15 mouse cellular contexts compared by ENCODE assay signal in genomic region chr3:54598296-54598695, GRCm38 (mm10).
DNase-seq lines count a peak whose midpoint lies in the region; ATAC-seq and TF ChIP-seq lines count a peak whose summit lies in the region.
"Had no signal": no experiment of that assay in that cellular context is flagged by ENCODE, and none has a peak within 500 bp of the region (broad histone marks: within the 10 kb centered on the region; RNA-seq: fewer than 3 reads in every experiment).

No protein-coding gene starts in this region.

- no peaks in the 10 kb centered on the region for H3K36me3 ChIP-seq in kidney, embryonic 16.5 days (ENCODE audit: insufficient read depth, low read length)
- H3K36me3 ChIP-seq in intestine, embryonic 16.5 days (ENCODE audit: control insufficient read depth, insufficient read depth, low read length), result no peaks in the 10 kb centered on the region
- no peaks in the 10 kb centered on the region for H3K36me3 ChIP-seq in small intestine, adult 2 months (ENCODE audit: control insufficient read depth, insufficient read depth, low read length)
- H3K36me3 ChIP-seq: forebrain, embryonic 10.5 days; neural tube, embryonic 15.5 days had no signal

- TF ChIP-seq CTCF in gastrocnemius, adult 2 months (IDR thresholded peaks at IDR 0.05), result no peak
- no peak for TF ChIP-seq CTCF in small intestine, adult 2 months (IDR thresholded peaks at IDR 0.05; ENCODE audit: extremely low read depth, insufficient read length, insufficient replicate concordance, low read depth, low read length)

- WGBS in kidney, embryonic 16.5 days, result 76% methylated on average over 5 of the region's 5 CpGs
- 66% methylated on average over 5 of the region's 5 CpGs for WGBS in intestine, embryonic 16.5 days
- 74% methylated on average over 5 of the region's 5 CpGs for WGBS in small intestine, adult 2 months

- ATAC-seq in kidney, embryonic 16.5 days (ENCODE audit: low FRiP score, low TSS enrichment), result no peak
- ATAC-seq in intestine, embryonic 16.5 days, result peak; percentile 38; the same call in 1 of the 2 replicates
- no peak for ATAC-seq in megakaryocyte progenitor cell, adult 5-6 weeks (replicated peaks; ENCODE audit: poor library complexity)

- TF ChIP-seq POLR2A in small intestine, adult 2 months (IDR thresholded peaks at IDR 0.05; ENCODE audit: low read depth, low read length), result no peak

- no peaks in the 10 kb centered on the region for H3K27me3 ChIP-seq in kidney, embryonic 16.5 days (ENCODE audit: insufficient read depth, low read length)
- H3K27me3 ChIP-seq in intestine, embryonic 16.5 days (replicated peaks; ENCODE audit: control insufficient read depth, insufficient read depth, low read length), result no peaks in the 10 kb centered on the region
- no peaks in the 10 kb centered on the region for H3K27me3 ChIP-seq in small intestine, adult 2 months (ENCODE audit: control insufficient read depth, insufficient read depth, low read length)
- H3K27me3 ChIP-seq: neural tube, embryonic 15.5 days had no signal

- peak overlapping the region; percentile 43 for H3K27ac ChIP-seq in gastrocnemius, adult 2 months
- H3K27ac ChIP-seq in kidney, embryonic 16.5 days (ENCODE audit: low read length), result peak overlapping the region; percentile 57
- peak overlapping the region; percentile 34; the same call in 1 of the 2 replicates for H3K27ac ChIP-seq in intestine, embryonic 16.5 days (ENCODE audit: low read length)
- peak overlapping the region; percentile 49 for H3K27ac ChIP-seq in small intestine, adult 2 months (ENCODE audit: insufficient read depth, low read depth, low read length)
- H3K27ac ChIP-seq: forebrain, embryonic 10.5 days; liver, embryonic 14.5 days; neural tube, embryonic 15.5 days had no signal

- H3K9ac ChIP-seq in kidney, embryonic 16.5 days (replicated peaks; ENCODE audit: low read length), result no peak overlapping the region
- no peak overlapping the region for H3K9ac ChIP-seq in intestine, embryonic 16.5 days (ENCODE audit: low read depth, low read length)
- H3K9ac ChIP-seq: liver, embryonic 14.5 days; neural tube, embryonic 15.5 days had no signal

- no peak overlapping the region for H3K4me3 ChIP-seq in gastrocnemius, adult 2 months
- H3K4me3 ChIP-seq in kidney, embryonic 16.5 days (ENCODE audit: low read length), result no peak overlapping the region
- H3K4me3 ChIP-seq in intestine, embryonic 16.5 days (ENCODE audit: low read length), result no peak overlapping the region
- no peak overlapping the region for H3K4me3 ChIP-seq in small intestine, adult 2 months (ENCODE audit: low read depth, low read length)
- H3K4me3 ChIP-seq: forebrain, embryonic 10.5 days; neural tube, embryonic 15.5 days had no signal

- H3K4me2 ChIP-seq in kidney, embryonic 16.5 days (replicated peaks; ENCODE audit: low read depth, low read length), result no peak overlapping the region
- no peak overlapping the region for H3K4me2 ChIP-seq in intestine, embryonic 16.5 days (ENCODE audit: low read depth, low read length)
- H3K4me2 ChIP-seq: neural tube, embryonic 15.5 days had no signal

- H3K4me1 ChIP-seq in kidney, embryonic 16.5 days (ENCODE audit: insufficient read depth, low read length), result peaks cover 3% of the 10 kb centered on the region; the same call in 1 of the 2 replicates
- H3K4me1 ChIP-seq in intestine, embryonic 16.5 days (ENCODE audit: control insufficient read depth, insufficient read depth, low read length), result peaks cover 8% of the 10 kb centered on the region; the same call in 1 of the 2 replicates
- no peaks in the 10 kb centered on the region for H3K4me1 ChIP-seq in small intestine, adult 2 months (ENCODE audit: control insufficient read depth, insufficient read depth, insufficient read length, low read length)
- H3K4me1 ChIP-seq: forebrain, embryonic 10.5 days; neural tube, embryonic 15.5 days had no signal

- intact Hi-C loops in gastrocnemius, adult 2 months (cut with DNase I), result no loop called here
- intact Hi-C loops in left cerebral cortex, postnatal 4 days (cut with DNase I), result no loop called here

- 0 out of 2 replicates have a peak, but pooled peaks cover 7% of the 10 kb centered on the region for H3K9me3 ChIP-seq in kidney, embryonic 16.5 days (ENCODE audit: low read length)
- H3K9me3 ChIP-seq in intestine, embryonic 16.5 days (ENCODE audit: control insufficient read depth, low read length), result no peaks in the 10 kb centered on the region
- H3K9me3 ChIP-seq: forebrain, embryonic 10.5 days; neural tube, embryonic 15.5 days had no signal

- DNase-seq in gastrocnemius, adult 2 months, result peak; percentile 19
- DNase-seq in gastrocnemius, postnatal 25 days, result no peak
- DNase-seq in kidney, adult 9 months, result no peak
- no peak for DNase-seq in left cerebral cortex, postnatal 4 days
- DNase-seq: adrenal gland, adult 2 months; cerebellum, adult 18-20 months; kidney, adult 11 months; right cerebral cortex, postnatal 4 days had no signal
